Mouse (Mus musculus) midbrain, embryonic 13.5 days (tissue): ENCODE results near the gene Ly6c2. TPM values are rescaled to one million over a fixed set of nuclear protein-coding genes. Genes with fewer than 3 reads are reported as not detected.
"Not testable (repeated sequence)": the region's sequence is repeated elsewhere in the genome, so short reads cannot be mapped to it uniquely, and the experiment has no call there.

Source experiments
- ATAC-seq: fragments of 200-750 bp; cut with Nextera tagmentation; 2 replicates; pipeline ENCODE4 v1.8.0; 2017; ENCODE audit warnings: mild to moderate bottlenecking, moderate TSS enrichment, moderate library complexity
- H3K27ac ChIP-seq: fragments of 300-500 bp; sonication (generic); 2 replicates; pipeline ENCODE4 v1.5.1; 2015; ENCODE audit warnings: inconsistent platforms, mild to moderate bottlenecking, moderate library complexity
- H3K27me3 ChIP-seq: fragments of 300-500 bp; sonication (generic); 2 replicates; pipeline ENCODE4 v1.6.1; 2015; ENCODE audit warnings: mild to moderate bottlenecking, inconsistent platforms
- H3K36me3 ChIP-seq: fragments of 300-500 bp; sonication (generic); 2 replicates; pipeline ENCODE4 v1.6.1; 2015; ENCODE audit warnings: mild to moderate bottlenecking, inconsistent platforms
- H3K4me1 ChIP-seq: fragments of 300-500 bp; sonication (generic); replicated peaks from 2 replicates; pipeline ENCODE4 v1.6.1; 2015; ENCODE audit warnings: inconsistent platforms
- H3K4me2 ChIP-seq: fragments of 300-500 bp; sonication (generic); replicated peaks from 2 replicates; pipeline ENCODE4 v1.6.1; 2015; ENCODE audit warnings: moderate library complexity, mild to moderate bottlenecking, inconsistent platforms
- H3K4me3 ChIP-seq: fragments of 300-500 bp; sonication (generic); replicated peaks from 2 replicates; pipeline ENCODE4 v1.5.1; 2015; ENCODE audit warnings: mild to moderate bottlenecking, inconsistent platforms
- H3K9ac ChIP-seq: fragments of 300-500 bp; sonication (generic); replicated peaks from 2 replicates; pipeline ENCODE4 v1.6.1; 2015; ENCODE audit warnings: mild to moderate bottlenecking, inconsistent platforms
- H3K9me3 ChIP-seq: fragments of 300-500 bp; sonication (generic); 2 replicates; pipeline ENCODE4 v1.6.1; 2016; ENCODE audit warnings: mild to moderate bottlenecking, inconsistent platforms
- WGBS: fragments of 180-500 bp; shearing (Covaris S2); methylation state at CpG from one replicate; pipeline ENCODE4 v1.1.7; 2015; 5-methylcytosine and 5-hydroxymethylcytosine counted together
- polyA plus RNA-seq: library from polyadenylated mRNA; unstranded; fragments of >200 nt; fragmentation: Nextera tagmentation; extraction: Ambion mirVana; gene quantifications from 2 replicates; pipeline ENCODE4 v1.2.1, GENCODE M21; 2015

Gene Ly6c2
- not detected in 2 replicates for polyA plus RNA-seq

DNA sequence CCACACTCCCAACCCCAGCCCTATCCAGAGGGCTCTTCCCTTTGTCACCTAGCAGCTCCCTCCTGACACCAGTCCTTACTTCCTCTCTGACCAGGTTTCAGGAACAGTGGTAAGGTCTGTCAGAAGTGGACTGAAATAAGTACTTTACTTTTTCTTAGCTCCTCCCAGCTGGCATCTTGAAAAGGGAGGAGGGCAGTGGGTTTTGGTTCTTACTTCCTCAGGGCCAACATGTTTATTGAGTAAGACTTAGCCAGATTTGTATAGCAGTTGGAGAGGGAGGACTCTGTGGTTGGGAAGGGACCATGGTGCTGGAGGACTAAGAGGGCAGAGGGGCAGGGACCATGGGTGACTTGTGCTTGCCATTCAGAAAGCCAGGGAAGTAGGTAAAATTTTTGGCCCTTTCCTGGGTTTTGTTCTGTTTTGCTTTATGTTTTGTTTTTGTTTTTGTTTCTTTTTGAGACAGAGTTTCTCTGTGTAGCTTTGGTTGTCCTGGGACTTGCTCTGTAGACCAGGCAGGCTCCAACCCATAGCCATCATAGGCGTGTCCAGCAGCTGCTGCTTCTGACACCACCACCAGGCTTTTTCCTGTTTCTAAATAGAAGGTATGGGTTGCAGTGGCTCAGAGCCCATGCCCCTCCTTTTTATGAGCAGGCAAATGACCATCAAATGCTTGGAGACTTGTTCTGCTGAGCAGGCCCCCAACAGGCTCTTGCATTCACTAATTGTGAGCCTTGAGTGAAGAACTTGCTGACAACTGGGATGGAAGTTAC, at the start of gene Ly6c2:
Gene Ly6c2, minus strand, starts transcription at position 110 of the 770 bp plus-strand sequence.
- WGBS, result 89% methylated on average over 1 of the region's 1 CpGs

DNA sequence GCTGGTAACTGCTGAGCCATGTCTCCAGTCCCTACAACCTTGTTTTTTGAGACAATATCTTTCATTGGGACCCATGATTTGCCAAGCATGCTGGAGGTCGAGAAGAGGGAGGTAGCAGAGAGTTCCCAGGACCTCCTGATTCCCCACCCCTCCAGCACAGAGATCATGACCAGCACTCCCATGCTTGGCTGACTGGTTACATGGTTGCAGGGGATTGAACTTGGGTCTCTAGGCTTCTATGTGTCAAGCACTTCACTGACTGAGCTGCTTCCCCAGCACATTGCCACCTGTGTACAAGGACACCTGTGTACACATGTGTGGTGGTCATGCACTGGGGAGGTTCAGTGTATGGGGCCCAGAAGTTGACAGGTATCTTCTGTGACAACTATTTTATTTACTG, 45.9 kb upstream of the Ly6c2 start:
- WGBS, result 65% methylated on average over 1 of the region's 1 CpGs
- Histone ChIP-seq H3K4me3 (no peak overlapping the region), H3K9ac (no peak overlapping the region), H3K36me3 (no peaks in the 10 kb centered on the region), H3K27me3 (no peaks in the 10 kb centered on the region), H3K27ac (no peak overlapping the region), H3K9me3 (peaks cover 3% of the 10 kb centered on the region; the same call in 1 of the 2 replicates), H3K4me1 (no peaks in the 10 kb centered on the region), H3K4me2 (no peak overlapping the region)
- ATAC-seq, result no peak

More for the DNA sequence above, at the start of gene Ly6c2:
- not testable (repeated sequence) for H3K27ac ChIP-seq, H3K4me3 ChIP-seq, H3K4me1 ChIP-seq, H3K36me3 ChIP-seq, H3K4me2 ChIP-seq, H3K9me3 ChIP-seq, H3K9ac ChIP-seq, H3K27me3 ChIP-seq, ATAC-seq

DNA sequence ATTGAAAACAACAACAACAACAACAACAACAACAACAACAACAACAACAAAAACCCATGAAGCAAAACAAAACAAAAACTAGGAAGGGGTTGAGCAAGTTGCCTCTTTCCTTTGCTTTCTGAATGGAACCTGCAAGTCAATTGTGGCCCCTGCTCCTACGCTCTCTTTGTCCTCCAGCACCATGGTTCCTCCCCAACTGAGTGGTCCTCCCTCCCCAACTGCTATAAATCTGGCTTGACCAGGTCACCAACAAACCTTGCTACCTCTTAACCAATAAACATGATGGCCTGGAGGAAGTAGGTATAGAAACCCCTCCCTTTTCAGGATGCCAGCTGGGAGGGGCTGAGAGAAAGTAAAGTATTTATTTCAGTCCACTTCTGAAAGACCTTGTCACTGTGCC, 43.2 kb upstream of the Ly6c2 start, which contains the start of gene Ly6g:
Gene Ly6g, plus strand, starts transcription at position 301 of the 400 bp plus-strand sequence.
- H3K4me3 ChIP-seq, result no peak within 1 kb of the TSS
- no peaks in the 10 kb centered on the region for H3K9me3 ChIP-seq
- WGBS, result 85% methylated on average over 1 of the region's 1 CpGs
- no peak within 1 kb of the TSS for H3K4me2 ChIP-seq
- H3K36me3 ChIP-seq, result no peaks in the 10 kb centered on the region
- H3K27me3 ChIP-seq, result no peaks in the 10 kb centered on the region
- no peak within 1 kb of the TSS for H3K27ac ChIP-seq
- H3K4me1 ChIP-seq, result no peaks in the 10 kb centered on the region
- H3K9ac ChIP-seq, result no peak within 1 kb of the TSS
- no peak for ATAC-seq

DNA sequence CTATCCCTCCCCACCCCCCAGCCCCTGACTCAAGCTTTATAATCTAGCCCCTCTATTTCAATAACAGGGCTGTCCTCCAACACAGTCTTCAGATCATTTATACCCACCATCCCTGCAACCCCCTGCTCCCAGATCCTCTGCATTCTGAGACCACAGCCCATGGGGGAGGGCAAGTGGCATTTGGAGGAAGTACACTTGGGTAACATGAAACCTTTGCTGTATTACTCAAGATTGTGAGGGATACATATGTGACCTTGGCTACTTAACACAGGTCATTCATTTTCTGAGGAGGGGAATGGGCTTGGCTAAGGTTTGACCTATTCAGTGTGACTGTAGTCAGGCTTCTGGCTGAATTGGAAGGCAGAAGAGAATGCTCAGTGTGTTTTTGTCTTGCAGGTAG, 41.3 kb upstream of the Ly6c2 start:
- H3K9me3 ChIP-seq, result no peaks in the 10 kb centered on the region

DNA sequence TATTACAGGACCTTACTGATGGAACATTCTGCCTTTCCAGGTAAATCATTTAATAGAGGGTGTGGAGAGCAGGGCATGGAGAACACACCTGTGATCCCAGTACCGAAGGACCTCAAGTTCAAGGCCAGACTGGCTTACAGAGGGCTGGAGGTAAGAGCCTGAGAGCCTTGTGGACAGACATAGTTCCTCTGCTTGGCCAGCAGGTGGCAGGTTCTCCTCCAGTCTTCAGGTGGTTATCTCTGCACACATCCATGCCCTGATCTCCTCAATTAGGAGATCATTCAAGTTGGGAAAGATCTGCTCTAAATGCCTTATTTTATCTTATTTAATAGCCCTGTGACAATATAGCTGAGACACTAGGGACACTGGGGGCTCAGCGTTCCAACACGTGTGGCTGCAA, 32.0 kb upstream of the Ly6c2 start:
- no peaks in the 10 kb centered on the region for H3K9me3 ChIP-seq
- H3K4me3 ChIP-seq, result no peak overlapping the region
- WGBS, result 66% methylated on average over 3 of the region's 3 CpGs
- ATAC-seq, result no peak
- no peak overlapping the region for H3K27ac ChIP-seq
- H3K36me3 ChIP-seq, result no peaks in the 10 kb centered on the region
- H3K4me2 ChIP-seq, result no peak overlapping the region
- H3K4me1 ChIP-seq, result no peaks in the 10 kb centered on the region
- H3K9ac ChIP-seq, result no peak overlapping the region
- H3K27me3 ChIP-seq, result no peaks in the 10 kb centered on the region

More for the DNA sequence above, 41.3 kb upstream of the Ly6c2 start:
- Histone ChIP-seq H3K4me3 (no peak overlapping the region), H3K4me1 (no peaks in the 10 kb centered on the region), H3K4me2 (no peak overlapping the region), H3K9ac (no peak overlapping the region), H3K27me3 (no peaks in the 10 kb centered on the region), H3K36me3 (no peaks in the 10 kb centered on the region), H3K27ac (no peak overlapping the region)
- no peak for ATAC-seq

DNA sequence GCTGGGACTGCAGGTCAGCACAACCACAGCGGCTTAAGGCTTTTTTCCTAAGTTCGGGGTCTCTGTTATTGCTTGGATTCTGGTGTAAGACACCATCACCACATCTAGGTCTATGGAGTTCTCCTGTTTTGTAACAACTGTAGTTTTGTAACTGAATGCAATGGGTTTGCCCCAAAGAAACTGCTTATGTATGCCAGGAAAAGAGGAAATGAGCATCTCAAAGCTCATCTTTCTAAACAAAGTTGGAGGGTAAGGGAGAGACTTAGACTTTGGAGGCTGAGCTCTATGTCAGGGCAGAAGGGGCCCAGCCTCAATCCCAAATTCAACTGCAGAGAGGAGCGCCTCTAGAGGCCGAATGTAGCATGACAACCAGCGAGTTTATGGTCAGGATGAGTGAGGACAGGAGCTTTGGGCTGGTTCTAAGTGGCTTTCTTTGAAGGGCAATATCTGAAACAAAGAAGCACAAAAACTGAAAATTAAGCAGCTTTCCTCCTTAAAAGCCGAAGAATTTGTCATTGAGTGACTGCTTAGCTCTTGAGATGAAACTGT, 30.1 kb upstream of the Ly6c2 start:
- H3K27ac ChIP-seq, H3K9ac ChIP-seq, H3K36me3 ChIP-seq, H3K27me3 ChIP-seq, H3K9me3 ChIP-seq, H3K4me1 ChIP-seq, H3K4me3 ChIP-seq, ATAC-seq, H3K4me2 ChIP-seq: not testable (repeated sequence)
- 48% methylated on average over 6 of the region's 6 CpGs for WGBS

DNA sequence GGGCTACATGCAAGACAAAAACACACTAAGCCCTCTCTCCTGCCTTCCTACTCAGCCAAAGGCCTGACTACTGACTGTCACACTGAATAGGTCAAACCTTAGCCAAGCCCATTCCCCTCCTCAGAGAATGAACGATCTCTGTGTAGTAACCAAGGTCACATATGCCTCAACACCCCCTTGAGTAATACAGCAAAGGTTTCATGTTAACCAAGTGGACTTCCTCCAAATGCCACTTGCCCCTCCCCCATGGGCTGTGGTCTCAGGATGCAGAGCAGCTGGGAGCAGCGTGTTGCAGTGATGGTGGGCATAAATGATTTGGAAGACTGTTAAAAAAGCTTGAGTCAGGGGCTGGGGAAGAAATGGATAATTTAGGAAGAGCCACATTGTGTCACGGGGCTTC, 26.0 kb upstream of the Ly6c2 start:
- 76% methylated on average over 3 of the region's 3 CpGs for WGBS
- H3K9me3 ChIP-seq, H3K4me3 ChIP-seq, H3K36me3 ChIP-seq, H3K4me2 ChIP-seq, H3K4me1 ChIP-seq, H3K9ac ChIP-seq, H3K27me3 ChIP-seq, H3K27ac ChIP-seq, ATAC-seq: not testable (repeated sequence)

DNA sequence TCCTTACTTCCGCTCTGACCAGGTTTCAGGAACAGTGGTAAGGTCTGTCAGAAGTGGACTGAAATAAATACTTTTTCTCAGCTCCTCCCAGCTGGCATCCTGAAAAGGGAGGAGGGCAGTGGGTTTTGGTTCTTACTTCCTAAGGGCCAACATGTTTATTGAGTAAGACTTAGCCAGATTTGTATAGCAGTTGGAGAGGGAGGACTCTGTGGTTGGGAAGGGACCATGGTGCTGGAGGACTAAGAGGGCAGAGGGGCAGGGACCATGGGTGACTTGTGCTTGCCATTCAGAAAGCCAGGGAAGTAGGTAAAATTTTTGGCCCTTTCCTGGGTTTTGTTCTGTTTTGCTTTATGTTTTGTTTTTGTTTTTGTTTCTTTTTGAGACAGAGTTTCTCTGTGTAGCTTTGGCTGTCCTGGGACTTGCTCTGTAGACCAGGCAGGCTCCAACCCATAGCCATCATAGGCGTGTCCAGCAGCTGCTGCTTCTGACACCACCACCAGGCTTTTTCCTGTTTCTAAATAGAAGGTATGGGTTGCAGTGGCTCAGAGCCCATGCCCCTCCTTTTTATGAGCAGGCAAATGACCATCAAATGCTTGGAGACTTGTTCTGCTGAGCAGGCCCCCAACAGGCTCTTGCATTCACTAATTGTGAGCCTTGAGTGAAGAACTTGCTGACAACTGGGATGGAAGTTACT, 23.5 kb upstream of the Ly6c2 start:
- H3K27ac ChIP-seq, ATAC-seq: not testable (repeated sequence)
- 93% methylated on average over 2 of the region's 2 CpGs for WGBS

DNA sequence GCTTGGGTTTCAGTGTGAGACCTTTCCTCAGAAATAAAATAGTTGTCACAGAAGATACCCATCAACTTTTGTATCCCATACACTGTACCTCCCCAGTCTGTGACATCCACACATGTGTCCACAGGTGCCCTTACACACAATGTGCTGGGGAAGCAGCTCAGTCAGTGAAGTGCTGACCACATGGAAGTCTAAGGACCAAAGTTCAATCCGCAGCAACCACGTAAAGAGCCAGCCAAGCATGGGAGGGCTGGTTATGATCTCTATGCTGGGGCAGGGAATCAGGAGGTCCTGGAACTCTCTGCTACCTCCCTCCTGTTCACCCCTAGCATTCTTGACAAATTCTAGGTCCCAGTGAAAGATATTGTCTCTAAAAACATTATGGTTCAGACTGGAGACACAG, 20.6 kb upstream of the Ly6c2 start:
- H3K9me3 ChIP-seq, H3K27me3 ChIP-seq, H3K36me3 ChIP-seq, H3K4me2 ChIP-seq, H3K4me3 ChIP-seq, ATAC-seq, H3K4me1 ChIP-seq, H3K27ac ChIP-seq, H3K9ac ChIP-seq: not testable (repeated sequence)
- WGBS, result 98% methylated on average over 2 of the region's 2 CpGs

More for the DNA sequence above, 23.5 kb upstream of the Ly6c2 start:
- not testable (repeated sequence) for H3K9me3 ChIP-seq, H3K4me2 ChIP-seq, H3K27me3 ChIP-seq, H3K36me3 ChIP-seq, H3K4me3 ChIP-seq, H3K4me1 ChIP-seq, H3K9ac ChIP-seq

DNA sequence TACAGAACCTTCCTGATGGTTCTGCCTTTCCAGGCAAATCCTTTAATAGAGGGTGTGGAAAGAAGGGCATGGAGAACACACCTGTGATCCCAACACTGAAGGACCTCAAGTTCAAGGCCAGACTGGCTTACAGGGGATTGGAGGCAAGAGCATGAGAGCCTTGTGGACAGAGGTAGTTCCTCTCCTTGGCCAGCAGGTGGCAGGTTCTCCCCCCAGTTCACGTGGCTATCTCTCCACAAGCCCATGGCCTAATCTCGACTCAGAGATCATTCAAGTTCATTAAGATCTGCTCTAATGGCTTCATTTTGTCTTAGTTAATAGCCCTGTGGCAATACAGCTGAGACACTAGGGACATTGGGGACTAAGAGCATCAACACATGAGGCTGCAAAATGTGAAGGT, 8.3 kb upstream of the Ly6c2 start:
- no peak for ATAC-seq

DNA sequence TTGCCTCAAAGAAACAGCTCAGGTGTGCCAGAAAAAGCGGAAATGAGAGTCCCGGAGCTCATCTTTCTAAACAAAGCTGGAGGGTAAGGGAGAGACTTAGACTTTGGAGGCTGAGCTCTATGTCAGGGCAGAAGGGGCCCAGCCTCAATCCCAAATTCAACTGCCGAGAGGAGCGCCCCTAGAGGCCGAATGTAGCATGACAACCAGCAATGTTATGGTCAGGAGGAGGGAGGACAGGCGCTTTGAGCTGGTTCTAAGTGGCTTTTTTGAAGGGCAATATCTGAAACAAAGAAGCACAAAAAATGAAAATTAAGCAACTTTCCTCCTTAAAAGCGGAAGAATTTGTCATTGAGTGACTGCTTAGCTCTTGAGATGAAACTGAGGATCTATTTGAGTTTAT, 7.0 kb upstream of the Ly6c2 start:
- not testable (repeated sequence) for H3K27me3 ChIP-seq, ATAC-seq, H3K27ac ChIP-seq, H3K9me3 ChIP-seq, H3K9ac ChIP-seq, H3K4me2 ChIP-seq, H3K4me1 ChIP-seq, H3K4me3 ChIP-seq, H3K36me3 ChIP-seq
- 17% methylated on average over 5 of the region's 7 CpGs for WGBS

More for the DNA sequence above, 8.3 kb upstream of the Ly6c2 start:
- no peaks in the 10 kb centered on the region for H3K4me1 ChIP-seq
- H3K4me3 ChIP-seq, result no peak overlapping the region
- H3K4me2 ChIP-seq, result no peak overlapping the region
- no peaks in the 10 kb centered on the region for H3K36me3 ChIP-seq
- no peaks in the 10 kb centered on the region for H3K27me3 ChIP-seq
- no peak overlapping the region for H3K27ac ChIP-seq
- H3K9me3 ChIP-seq, result no peaks in the 10 kb centered on the region
- no peak overlapping the region for H3K9ac ChIP-seq
- WGBS, result 17% methylated on average over 2 of the region's 2 CpGs

DNA sequence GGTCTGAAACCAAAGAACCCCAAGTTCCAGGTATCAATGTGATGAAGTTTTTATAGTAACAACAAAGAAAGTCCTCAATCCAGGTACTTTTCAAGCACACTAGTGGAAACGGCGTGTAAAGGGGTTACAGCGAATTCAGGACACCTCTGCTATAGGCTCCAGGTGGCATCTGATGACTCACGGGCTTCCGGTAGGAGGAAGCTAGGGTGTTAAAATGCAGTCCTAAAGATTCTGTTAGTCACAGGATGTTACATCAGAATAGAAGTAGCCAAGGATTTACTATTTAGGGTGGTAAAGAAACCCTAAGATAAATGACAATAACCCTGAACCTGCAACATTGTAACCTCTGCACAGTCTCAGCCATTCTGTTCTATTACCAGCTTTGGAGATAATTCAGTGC, 5.7 kb upstream of the Ly6c2 start:
- not testable (repeated sequence) for H3K4me1 ChIP-seq, H3K27me3 ChIP-seq, H3K4me2 ChIP-seq, H3K9ac ChIP-seq, H3K27ac ChIP-seq, ATAC-seq, H3K4me3 ChIP-seq, H3K36me3 ChIP-seq, H3K9me3 ChIP-seq
- 94% methylated on average over 5 of the region's 5 CpGs for WGBS
